Mouse (Mus musculus): ENCODE measurements at regions not wholly inside any gene's neighbourhood (a gene's known extent, or its start where the extent isn't known, plus 50 kb on each side); places are given as distances from the start of the nearest gene placed in this dataset.
"Not testable (repeated sequence)": the region's sequence is repeated elsewhere in the genome, so short reads cannot be mapped to it uniquely, and the experiment has no call there.

- not testable (repeated sequence) for H3K9me3 ChIP-seq (replicated peaks; ENCODE audit: control insufficient read depth, low read length); H3K36me3 ChIP-seq (ENCODE audit: control insufficient read depth, insufficient read depth); H3K4me2 ChIP-seq (ENCODE audit: low read depth, low read length); H3K9ac ChIP-seq (ENCODE audit: low read depth, low read length); ATAC-seq (ENCODE audit: low read depth); H3K27me3 ChIP-seq (ENCODE audit: control insufficient read depth, insufficient read depth, low read depth, low read length); H3K27ac ChIP-seq (ENCODE audit: low read length); H3K4me3 ChIP-seq (ENCODE audit: low read depth, low read length)
- 0% methylated on average over 1 of the region's 1 CpGs for WGBS (ENCODE audit: insufficient replicate concordance)
- H3K4me1 ChIP-seq (ENCODE audit: control insufficient read depth, low read depth, low read length), result peaks cover 12% of the 10 kb centered on the region
Measured at GRCm38 (mm10) chr12:69509180-69509579, 73.6 kb downstream of the Vcpkmt start.

- Histone ChIP-seq H3K4me1 (ENCODE audit: control insufficient read depth, low read depth, low read length) (peaks cover 2% of the 10 kb centered on the region), H3K4me2 (ENCODE audit: low read depth, low read length) (no peak overlapping the region), H3K9ac (ENCODE audit: low read depth, low read length) (no peak overlapping the region), H3K9me3 (replicated peaks; ENCODE audit: control insufficient read depth, low read length) (no peaks in the 10 kb centered on the region), H3K27ac (ENCODE audit: low read length) (no peak overlapping the region), H3K36me3 (ENCODE audit: control insufficient read depth, insufficient read depth) (no peaks in the 10 kb centered on the region), H3K27me3 (ENCODE audit: control insufficient read depth, insufficient read depth, low read depth, low read length) (no peaks in the 10 kb centered on the region), H3K4me3 (ENCODE audit: low read depth, low read length) (no peak overlapping the region)
- 76% methylated on average over 6 of the region's 6 CpGs for WGBS (ENCODE audit: insufficient replicate concordance)
- no peak for ATAC-seq (ENCODE audit: low read depth)
Measured at GRCm38 (mm10) chr12:69507906-69508305, 74.9 kb downstream of the Vcpkmt start.

GRCm38 (mm10) chr12:69507333-69507732, 75.5 kb downstream of the Vcpkmt start:
- no peak for ATAC-seq (ENCODE audit: low read depth)
- Histone ChIP-seq H3K4me2 (ENCODE audit: low read depth, low read length) (no peak overlapping the region), H3K9me3 (replicated peaks; ENCODE audit: control insufficient read depth, low read length) (no peaks in the 10 kb centered on the region), H3K9ac (ENCODE audit: low read depth, low read length) (no peak overlapping the region), H3K27ac (ENCODE audit: low read length) (no peak overlapping the region), H3K4me3 (ENCODE audit: low read depth, low read length) (no peak overlapping the region), H3K4me1 (ENCODE audit: control insufficient read depth, low read depth, low read length) (no peaks in the 10 kb centered on the region; the same call in 1 of the 2 replicates), H3K36me3 (ENCODE audit: control insufficient read depth, insufficient read depth) (no peaks in the 10 kb centered on the region), H3K27me3 (ENCODE audit: control insufficient read depth, insufficient read depth, low read depth, low read length) (no peaks in the 10 kb centered on the region)
- 36% methylated on average over 3 of the region's 3 CpGs for WGBS (ENCODE audit: insufficient replicate concordance)

GRCm38 (mm10) chr12:69502706-69503070, 80.1 kb downstream of the Vcpkmt start:
- no peak for ATAC-seq (ENCODE audit: low read depth)
- Histone ChIP-seq H3K36me3 (ENCODE audit: control insufficient read depth, insufficient read depth) (no peaks in the 10 kb centered on the region), H3K9me3 (replicated peaks; ENCODE audit: control insufficient read depth, low read length) (no peaks in the 10 kb centered on the region), H3K4me1 (ENCODE audit: control insufficient read depth, low read depth, low read length) (no peaks in the 10 kb centered on the region; the same call in none of the 2 replicates), H3K4me2 (ENCODE audit: low read depth, low read length) (0 out of 2 replicates have a peak overlapping the region, but pooled peaks have one; percentile 2), H3K4me3 (ENCODE audit: low read depth, low read length) (no peak overlapping the region), H3K27ac (ENCODE audit: low read length) (peak overlapping the region; percentile 68), H3K9ac (ENCODE audit: low read depth, low read length) (no peak overlapping the region), H3K27me3 (ENCODE audit: control insufficient read depth, insufficient read depth, low read depth, low read length) (no peaks in the 10 kb centered on the region)
- 51% methylated on average over 6 of the region's 6 CpGs for WGBS (ENCODE audit: insufficient replicate concordance)

GRCm38 (mm10) chr12:69501783-69502705, 80.8 kb downstream of the Vcpkmt start:
- peak overlapping the region; percentile 10; the same call in 1 of the 2 replicates for H3K4me2 ChIP-seq (ENCODE audit: low read depth, low read length)
- no peak overlapping the region for H3K9ac ChIP-seq (ENCODE audit: low read depth, low read length)
- 21% methylated on average over 20 of the region's 20 CpGs for WGBS (ENCODE audit: insufficient replicate concordance)
- no peaks in the 10 kb centered on the region for H3K36me3 ChIP-seq (ENCODE audit: control insufficient read depth, insufficient read depth)
- no peaks in the 10 kb centered on the region; the same call in none of the 2 replicates for H3K4me1 ChIP-seq (ENCODE audit: control insufficient read depth, low read depth, low read length)
- peak; percentile 78 for ATAC-seq (ENCODE audit: low read depth)
- H3K9me3 ChIP-seq (replicated peaks; ENCODE audit: control insufficient read depth, low read length), result no peaks in the 10 kb centered on the region
- H3K27me3 ChIP-seq (ENCODE audit: control insufficient read depth, insufficient read depth, low read depth, low read length), result no peaks in the 10 kb centered on the region
- peak overlapping the region; percentile 68 for H3K27ac ChIP-seq (ENCODE audit: low read length)
- H3K4me3 ChIP-seq (ENCODE audit: low read depth, low read length), result no peak overlapping the region

GRCm38 (mm10) chr12:69501346-69501730, 81.5 kb downstream of the Vcpkmt start:
- no peak for ATAC-seq (ENCODE audit: low read depth)
- no peaks in the 10 kb centered on the region; the same call in none of the 2 replicates for H3K4me1 ChIP-seq (ENCODE audit: control insufficient read depth, low read depth, low read length)
- H3K36me3 ChIP-seq (ENCODE audit: control insufficient read depth, insufficient read depth), result no peaks in the 10 kb centered on the region
- H3K9me3 ChIP-seq (replicated peaks; ENCODE audit: control insufficient read depth, low read length), result no peaks in the 10 kb centered on the region
- H3K4me2 ChIP-seq (ENCODE audit: low read depth, low read length), result no peak overlapping the region
- H3K27me3 ChIP-seq (ENCODE audit: control insufficient read depth, insufficient read depth, low read depth, low read length), result no peaks in the 10 kb centered on the region
- H3K4me3 ChIP-seq (ENCODE audit: low read depth, low read length), result no peak overlapping the region
- 25% methylated on average over 2 of the region's 2 CpGs for WGBS (ENCODE audit: insufficient replicate concordance)
- H3K27ac ChIP-seq (ENCODE audit: low read length), result peak overlapping the region; percentile 52
- no peak overlapping the region for H3K9ac ChIP-seq (ENCODE audit: low read depth, low read length)

GRCm38 (mm10) chr12:69500600-69501345, 82.1 kb downstream of the Vcpkmt start:
- H3K4me3 ChIP-seq (ENCODE audit: low read depth, low read length), result no peak overlapping the region
- no peaks in the 10 kb centered on the region for H3K27me3 ChIP-seq (ENCODE audit: control insufficient read depth, insufficient read depth, low read depth, low read length)
- no peaks in the 10 kb centered on the region; the same call in none of the 2 replicates for H3K4me1 ChIP-seq (ENCODE audit: control insufficient read depth, low read depth, low read length)
- 56% methylated on average over 15 of the region's 15 CpGs for WGBS (ENCODE audit: insufficient replicate concordance)
- no peak for ATAC-seq (ENCODE audit: low read depth)
- H3K9ac ChIP-seq (ENCODE audit: low read depth, low read length), result no peak overlapping the region
- no peak overlapping the region for H3K4me2 ChIP-seq (ENCODE audit: low read depth, low read length)
- H3K27ac ChIP-seq (ENCODE audit: low read length), result peak overlapping the region; percentile 52; the same call in 1 of the 2 replicates
- H3K9me3 ChIP-seq (replicated peaks; ENCODE audit: control insufficient read depth, low read length), result no peaks in the 10 kb centered on the region
- H3K36me3 ChIP-seq (ENCODE audit: control insufficient read depth, insufficient read depth), result no peaks in the 10 kb centered on the region

GRCm38 (mm10) chr12:69497121-69497520, 85.7 kb downstream of the Vcpkmt start:
- no peak overlapping the region for H3K4me2 ChIP-seq (ENCODE audit: low read depth, low read length)
- 50% methylated on average over 7 of the region's 7 CpGs for whole genome bisulfite sequencing (ENCODE audit: insufficient replicate concordance)
- no peaks in the 10 kb centered on the region for H3K27me3 ChIP-seq (ENCODE audit: control insufficient read depth, insufficient read depth, low read depth, low read length)
- no peaks in the 10 kb centered on the region; the same call in none of the 2 replicates for H3K4me1 ChIP-seq (ENCODE audit: control insufficient read depth, low read depth, low read length)
- no peaks in the 10 kb centered on the region for H3K9me3 ChIP-seq (replicated peaks; ENCODE audit: control insufficient read depth, low read length)
- H3K4me3 ChIP-seq (ENCODE audit: low read depth, low read length), result no peak overlapping the region
- ATAC-seq (ENCODE audit: low read depth), result no peak
- H3K27ac ChIP-seq (ENCODE audit: low read length), result no peak overlapping the region
- no peak overlapping the region for H3K9ac ChIP-seq (ENCODE audit: low read depth, low read length)
- no peaks in the 10 kb centered on the region for H3K36me3 ChIP-seq (ENCODE audit: control insufficient read depth, insufficient read depth)

All from liver, embryonic 16.5 days (tissue).